Mouse (Mus musculus): ENCODE measurements around the gene Thumpd3. TPM values are rescaled to one million over a fixed set of nuclear protein-coding genes. Genes with fewer than 3 reads are reported as not detected.

Gene Thumpd3
- polyA plus RNA-seq, 1 experiment from 2014 or later = 43.7 TPM

GRCm38 (mm10) chr6:113017500-113018047, 28.5 kb upstream of the Thumpd3 start:
- H3K27me3 ChIP-seq (ENCODE audit: control insufficient read depth, insufficient read depth, low read depth, low read length) = no peaks in the 10 kb centered on the region
- H3K4me2 ChIP-seq (ENCODE audit: low read depth, low read length) = no peak overlapping the region
- no peak overlapping the region for H3K4me3 ChIP-seq (ENCODE audit: low read length)
- no peaks in the 10 kb centered on the region for H3K9me3 ChIP-seq (ENCODE audit: control insufficient read depth, low read length)
- WGBS = 38% methylated on average over 12 of the region's 12 CpGs
- no peak overlapping the region for H3K27ac ChIP-seq (ENCODE audit: low read length)
- no peaks in the 10 kb centered on the region for H3K36me3 ChIP-seq (ENCODE audit: control insufficient read depth, insufficient read depth, low read length)
- no peak overlapping the region for H3K9ac ChIP-seq (ENCODE audit: low read length)
- peaks cover 2% of the 10 kb centered on the region for H3K4me1 ChIP-seq (replicated peaks; ENCODE audit: control insufficient read depth, insufficient read depth, low read length)
- no peak for ATAC-seq (ENCODE audit: low read depth)

- H3K27ac ChIP-seq (ENCODE audit: low read length) = no peak overlapping the region
- H3K9me3 ChIP-seq (ENCODE audit: control insufficient read depth, low read length) = no peaks in the 10 kb centered on the region
- no peak overlapping the region for H3K9ac ChIP-seq (ENCODE audit: low read length)
- ATAC-seq (ENCODE audit: low read depth) = no peak
- no peaks in the 10 kb centered on the region for H3K27me3 ChIP-seq (ENCODE audit: control insufficient read depth, insufficient read depth, low read depth, low read length)
- no peak overlapping the region for H3K4me3 ChIP-seq (ENCODE audit: low read length)
- H3K4me1 ChIP-seq (replicated peaks; ENCODE audit: control insufficient read depth, insufficient read depth, low read length) = no peaks in the 10 kb centered on the region
- 27% methylated on average over 6 of the region's 6 CpGs for WGBS
- H3K4me2 ChIP-seq (ENCODE audit: low read depth, low read length) = no peak overlapping the region
- H3K36me3 ChIP-seq (ENCODE audit: control insufficient read depth, insufficient read depth, low read length) = no peaks in the 10 kb centered on the region
Observed at GRCm38 (mm10) chr6:113018139-113018538, 27.9 kb upstream of the Thumpd3 start.

- Histone ChIP-seq H3K4me3 (ENCODE audit: low read length) (no peak overlapping the region), H3K9ac (ENCODE audit: low read length) (no peak overlapping the region), H3K27me3 (ENCODE audit: control insufficient read depth, insufficient read depth, low read depth, low read length) (no peaks in the 10 kb centered on the region), H3K9me3 (ENCODE audit: control insufficient read depth, low read length) (no peaks in the 10 kb centered on the region), H3K27ac (ENCODE audit: low read length) (no peak overlapping the region), H3K36me3 (ENCODE audit: control insufficient read depth, insufficient read depth, low read length) (no peaks in the 10 kb centered on the region), H3K4me1 (replicated peaks; ENCODE audit: control insufficient read depth, insufficient read depth, low read length) (no peaks in the 10 kb centered on the region), H3K4me2 (ENCODE audit: low read depth, low read length) (no peak overlapping the region)
- ATAC-seq (ENCODE audit: low read depth) = no peak
- 38% methylated on average over 8 of the region's 8 CpGs for WGBS
Observed at GRCm38 (mm10) chr6:113024866-113025265, 21.2 kb upstream of the Thumpd3 start.

- Histone ChIP-seq H3K36me3 (ENCODE audit: control insufficient read depth, insufficient read depth, low read length) (no peaks in the 10 kb centered on the region), H3K4me2 (ENCODE audit: low read depth, low read length) (no peak overlapping the region), H3K9ac (ENCODE audit: low read length) (no peak overlapping the region), H3K27me3 (ENCODE audit: control insufficient read depth, insufficient read depth, low read depth, low read length) (no peaks in the 10 kb centered on the region), H3K9me3 (ENCODE audit: control insufficient read depth, low read length) (no peaks in the 10 kb centered on the region), H3K4me3 (ENCODE audit: low read length) (no peak overlapping the region), H3K4me1 (replicated peaks; ENCODE audit: control insufficient read depth, insufficient read depth, low read length) (no peaks in the 10 kb centered on the region), H3K27ac (ENCODE audit: low read length) (no peak overlapping the region)
- ATAC-seq (ENCODE audit: low read depth) = no peak
- WGBS = 82% methylated on average over 5 of the region's 5 CpGs
Observed at GRCm38 (mm10) chr6:113025774-113026173, 20.3 kb upstream of the Thumpd3 start.

- H3K4me1 ChIP-seq (replicated peaks; ENCODE audit: control insufficient read depth, insufficient read depth, low read length) = no peaks in the 10 kb centered on the region
- no peaks in the 10 kb centered on the region for H3K36me3 ChIP-seq (ENCODE audit: control insufficient read depth, insufficient read depth, low read length)
- H3K27ac ChIP-seq (ENCODE audit: low read length) = no peak overlapping the region
- ATAC-seq (ENCODE audit: low read depth) = no peak
- H3K4me3 ChIP-seq (ENCODE audit: low read length) = no peak overlapping the region
- no peaks in the 10 kb centered on the region for H3K27me3 ChIP-seq (ENCODE audit: control insufficient read depth, insufficient read depth, low read depth, low read length)
- H3K9ac ChIP-seq (ENCODE audit: low read length) = no peak overlapping the region
- H3K4me2 ChIP-seq (ENCODE audit: low read depth, low read length) = no peak overlapping the region
- no peaks in the 10 kb centered on the region for H3K9me3 ChIP-seq (ENCODE audit: control insufficient read depth, low read length)
- 21% methylated on average over 2 of the region's 2 CpGs for WGBS
Observed at GRCm38 (mm10) chr6:113027446-113027845, 18.6 kb upstream of the Thumpd3 start.

- H3K4me1 ChIP-seq (replicated peaks; ENCODE audit: control insufficient read depth, insufficient read depth, low read length) = no peaks in the 10 kb centered on the region
- no peaks in the 10 kb centered on the region for H3K36me3 ChIP-seq (ENCODE audit: control insufficient read depth, insufficient read depth, low read length)
- no peaks in the 10 kb centered on the region for H3K27me3 ChIP-seq (ENCODE audit: control insufficient read depth, insufficient read depth, low read depth, low read length)
- no peaks in the 10 kb centered on the region for H3K9me3 ChIP-seq (ENCODE audit: control insufficient read depth, low read length)
- no peak overlapping the region for H3K4me3 ChIP-seq (ENCODE audit: low read length)
- no peak overlapping the region for H3K4me2 ChIP-seq (ENCODE audit: low read depth, low read length)
- 61% methylated on average over 3 of the region's 3 CpGs for WGBS
- no peak overlapping the region for H3K27ac ChIP-seq (ENCODE audit: low read length)
- no peak for ATAC-seq (ENCODE audit: low read depth)
- no peak overlapping the region for H3K9ac ChIP-seq (ENCODE audit: low read length)
Observed at GRCm38 (mm10) chr6:113029006-113029405, 17.0 kb upstream of the Thumpd3 start.

GRCm38 (mm10) chr6:113030553-113030952, 15.5 kb upstream of the Thumpd3 start:
- no peaks in the 10 kb centered on the region for H3K9me3 ChIP-seq (ENCODE audit: control insufficient read depth, low read length)
- no peak overlapping the region for H3K4me2 ChIP-seq (ENCODE audit: low read depth, low read length)
- no peak overlapping the region for H3K9ac ChIP-seq (ENCODE audit: low read length)
- no peaks in the 10 kb centered on the region for H3K27me3 ChIP-seq (ENCODE audit: control insufficient read depth, insufficient read depth, low read depth, low read length)
- H3K27ac ChIP-seq (ENCODE audit: low read length) = no peak overlapping the region
- no peaks in the 10 kb centered on the region for H3K36me3 ChIP-seq (ENCODE audit: control insufficient read depth, insufficient read depth, low read length)
- 54% methylated on average over 3 of the region's 3 CpGs for WGBS
- no peaks in the 10 kb centered on the region for H3K4me1 ChIP-seq (replicated peaks; ENCODE audit: control insufficient read depth, insufficient read depth, low read length)
- H3K4me3 ChIP-seq (ENCODE audit: low read length) = no peak overlapping the region
- no peak for ATAC-seq (ENCODE audit: low read depth)

- Histone ChIP-seq H3K4me2 (ENCODE audit: low read depth, low read length) (no peak overlapping the region), H3K4me1 (replicated peaks; ENCODE audit: control insufficient read depth, insufficient read depth, low read length) (no peaks in the 10 kb centered on the region), H3K4me3 (ENCODE audit: low read length) (no peak overlapping the region), H3K27me3 (ENCODE audit: control insufficient read depth, insufficient read depth, low read depth, low read length) (no peaks in the 10 kb centered on the region), H3K36me3 (ENCODE audit: control insufficient read depth, insufficient read depth, low read length) (no peaks in the 10 kb centered on the region), H3K9ac (ENCODE audit: low read length) (no peak overlapping the region), H3K9me3 (ENCODE audit: control insufficient read depth, low read length) (no peaks in the 10 kb centered on the region), H3K27ac (ENCODE audit: low read length) (no peak overlapping the region)
- no peak for ATAC-seq (ENCODE audit: low read depth)
- whole genome bisulfite sequencing = 56% methylated on average over 10 of the region's 10 CpGs
Observed at GRCm38 (mm10) chr6:113030970-113031660, 14.9 kb upstream of the Thumpd3 start.

- Histone ChIP-seq H3K27ac (ENCODE audit: low read length) (no peak overlapping the region), H3K27me3 (ENCODE audit: control insufficient read depth, insufficient read depth, low read depth, low read length) (no peaks in the 10 kb centered on the region)
- 69% methylated on average over 3 of the region's 3 CpGs for WGBS
Observed at GRCm38 (mm10) chr6:113032121-113032520, 13.9 kb upstream of the Thumpd3 start.

More at GRCm38 (mm10) chr6:113032121-113032520, 13.9 kb upstream of the Thumpd3 start:
- no peak for ATAC-seq (ENCODE audit: low read depth)
- Histone ChIP-seq H3K9ac (ENCODE audit: low read length) (no peak overlapping the region), H3K4me1 (replicated peaks; ENCODE audit: control insufficient read depth, insufficient read depth, low read length) (no peaks in the 10 kb centered on the region), H3K9me3 (ENCODE audit: control insufficient read depth, low read length) (no peaks in the 10 kb centered on the region), H3K36me3 (ENCODE audit: control insufficient read depth, insufficient read depth, low read length) (no peaks in the 10 kb centered on the region), H3K4me2 (ENCODE audit: low read depth, low read length) (no peak overlapping the region), H3K4me3 (ENCODE audit: low read length) (no peak overlapping the region)
